Mouse (Mus musculus) forebrain, embryonic 13.5 days (tissue): ENCODE data around the gene Erc2. TPM values are rescaled to one million over a fixed set of nuclear protein-coding genes. Genes with fewer than 3 reads are reported as not detected.

Experiments used
- ATAC-seq: fragments of 200-750 bp; cut with Nextera tagmentation; 2 replicates; pipeline ENCODE4 v1.8.0; 2017
- H3K27ac ChIP-seq: fragments of 300-500 bp; sonication (generic); 2 replicates; pipeline ENCODE4 v1.5.1; 2015; ENCODE audit warnings: inconsistent platforms, mild to moderate bottlenecking, moderate library complexity
- H3K27me3 ChIP-seq: fragments of 300-500 bp; sonication (generic); 2 replicates; pipeline ENCODE4 v1.6.1; 2015; ENCODE audit warnings: mild to moderate bottlenecking, inconsistent platforms
- H3K36me3 ChIP-seq: fragments of 300-500 bp; sonication (generic); 2 replicates; pipeline ENCODE4 v1.6.1; 2015; ENCODE audit warnings: mild to moderate bottlenecking, inconsistent platforms; ENCODE audit not compliant: poor library complexity, severe bottlenecking
- H3K4me1 ChIP-seq: fragments of 300-500 bp; sonication (generic); 2 replicates; pipeline ENCODE4 v1.6.1; 2015; ENCODE audit warnings: inconsistent platforms
- H3K4me2 ChIP-seq: fragments of 300-500 bp; sonication (generic); 2 replicates; pipeline ENCODE4 v1.6.1; 2015; ENCODE audit warnings: inconsistent platforms, mild to moderate bottlenecking, moderate library complexity
- H3K4me3 ChIP-seq: fragments of 300-500 bp; sonication (generic); 2 replicates; pipeline ENCODE4 v1.5.1; 2015; ENCODE audit warnings: mild to moderate bottlenecking, inconsistent platforms
- H3K9ac ChIP-seq: fragments of 300-500 bp; sonication (generic); 2 replicates; pipeline ENCODE4 v1.6.1; 2015; ENCODE audit warnings: mild to moderate bottlenecking, inconsistent platforms
- H3K9me3 ChIP-seq: fragments of 300-500 bp; sonication (generic); replicated peaks from 2 replicates; pipeline ENCODE4 v1.6.1; 2016; ENCODE audit warnings: inconsistent platforms
- WGBS: fragments of 180-500 bp; shearing (Covaris S2); methylation state at CpG from one replicate; pipeline ENCODE4 v1.1.7; 2015; 5-methylcytosine and 5-hydroxymethylcytosine counted together
- polyA plus RNA-seq: library from polyadenylated mRNA; unstranded; fragments of >200 nt; fragmentation: Nextera tagmentation; extraction: Ambion mirVana; gene quantifications from 2 replicates; pipeline ENCODE4 v1.2.1, GENCODE M21; 2015

Gene Erc2
- polyA plus RNA-seq, 1 experiment from 2014 or later: 49.8 TPM

GRCm38 (mm10) chr14:28470212-28470611, 848.0 kb downstream of the Erc2 start:
- no peaks in the 10 kb centered on the region for H3K9me3 ChIP-seq
- H3K9ac ChIP-seq: no peak overlapping the region
- H3K27me3 ChIP-seq: peaks cover 49% of the 10 kb centered on the region
- H3K27ac ChIP-seq: no peak overlapping the region
- ATAC-seq: no peak
- no peaks in the 10 kb centered on the region for H3K36me3 ChIP-seq
- H3K4me3 ChIP-seq: no peak overlapping the region
- H3K4me1 ChIP-seq: peaks cover 13% of the 10 kb centered on the region
- 70% methylated on average over 6 of the region's 6 CpGs for WGBS
- no peak overlapping the region for H3K4me2 ChIP-seq

- no peaks in the 10 kb centered on the region for H3K9me3 ChIP-seq
- H3K36me3 ChIP-seq: no peaks in the 10 kb centered on the region
- peaks cover 16% of the 10 kb centered on the region; the same call in 1 of the 2 replicates for H3K4me1 ChIP-seq
- H3K27ac ChIP-seq: no peak overlapping the region
- H3K4me2 ChIP-seq: 0 out of 2 replicates have a peak overlapping the region, but pooled peaks have one; percentile 12
- 28% methylated on average over 3 of the region's 3 CpGs for WGBS
- no peak overlapping the region for H3K4me3 ChIP-seq
- H3K27me3 ChIP-seq: peaks cover 32% of the 10 kb centered on the region
- ATAC-seq: peak; percentile 88
- no peak overlapping the region for H3K9ac ChIP-seq
Measured at GRCm38 (mm10) chr14:28475012-28475411, 852.8 kb downstream of the Erc2 start.

- peaks cover 16% of the 10 kb centered on the region; the same call in 1 of the 2 replicates for H3K4me1 ChIP-seq
- no peaks in the 10 kb centered on the region for H3K9me3 ChIP-seq
- no peak overlapping the region for H3K4me3 ChIP-seq
- ATAC-seq: peak; percentile 79
- peaks cover 28% of the 10 kb centered on the region for H3K27me3 ChIP-seq
- H3K36me3 ChIP-seq: no peaks in the 10 kb centered on the region
- 23% methylated on average over 7 of the region's 7 CpGs for WGBS
- H3K4me2 ChIP-seq: 0 out of 2 replicates have a peak overlapping the region, but pooled peaks have one; percentile 12
- no peak overlapping the region for H3K27ac ChIP-seq
- H3K9ac ChIP-seq: no peak overlapping the region
Measured at GRCm38 (mm10) chr14:28475421-28475820, 853.2 kb downstream of the Erc2 start.

- Histone ChIP-seq H3K36me3 (no peaks in the 10 kb centered on the region), H3K9ac (no peak overlapping the region), H3K4me3 (no peak overlapping the region), H3K9me3 (no peaks in the 10 kb centered on the region), H3K4me1 (peaks cover 16% of the 10 kb centered on the region; the same call in 1 of the 2 replicates), H3K27me3 (peaks cover 18% of the 10 kb centered on the region), H3K27ac (no peak overlapping the region), H3K4me2 (no peak overlapping the region)
- ATAC-seq: no peak
- WGBS: 19% methylated on average over 3 of the region's 3 CpGs
Measured at GRCm38 (mm10) chr14:28476746-28477145, 854.5 kb downstream of the Erc2 start.

GRCm38 (mm10) chr14:28480866-28481265, 858.6 kb downstream of the Erc2 start:
- no peak overlapping the region for H3K27ac ChIP-seq
- no peaks in the 10 kb centered on the region for H3K36me3 ChIP-seq
- 97% methylated on average over 1 of the region's 1 CpGs for WGBS
- no peaks in the 10 kb centered on the region for H3K9me3 ChIP-seq
- H3K4me1 ChIP-seq: peaks cover 8% of the 10 kb centered on the region; the same call in 1 of the 2 replicates
- H3K27me3 ChIP-seq: peaks cover 11% of the 10 kb centered on the region; the same call in 1 of the 2 replicates
- no peak overlapping the region for H3K9ac ChIP-seq
- H3K4me2 ChIP-seq: no peak overlapping the region
- no peak overlapping the region for H3K4me3 ChIP-seq
- ATAC-seq: no peak

GRCm38 (mm10) chr14:28493806-28494205, 871.6 kb downstream of the Erc2 start:
- no peaks in the 10 kb centered on the region for H3K36me3 ChIP-seq
- ATAC-seq: no peak
- H3K4me2 ChIP-seq: no peak overlapping the region
- WGBS: 96% methylated on average over 4 of the region's 4 CpGs
- H3K27ac ChIP-seq: no peak overlapping the region
- no peaks in the 10 kb centered on the region for H3K9me3 ChIP-seq
- H3K4me3 ChIP-seq: no peak overlapping the region
- no peak overlapping the region for H3K9ac ChIP-seq
- 0 out of 2 replicates have a peak, but pooled peaks cover 3% of the 10 kb centered on the region for H3K27me3 ChIP-seq
- H3K4me1 ChIP-seq: no peaks in the 10 kb centered on the region

- ATAC-seq: no peak
- no peaks in the 10 kb centered on the region for H3K36me3 ChIP-seq
- no peak overlapping the region for H3K4me3 ChIP-seq
- H3K4me2 ChIP-seq: no peak overlapping the region
- H3K27me3 ChIP-seq: 0 out of 2 replicates have a peak, but pooled peaks cover 3% of the 10 kb centered on the region
- no peaks in the 10 kb centered on the region for H3K4me1 ChIP-seq
- WGBS: 93% methylated on average over 5 of the region's 5 CpGs
- H3K9ac ChIP-seq: no peak overlapping the region
- no peaks in the 10 kb centered on the region for H3K9me3 ChIP-seq
- H3K27ac ChIP-seq: no peak overlapping the region
Measured at GRCm38 (mm10) chr14:28494273-28494672, 872.0 kb downstream of the Erc2 start.

- peaks cover 44% of the 10 kb centered on the region for H3K27me3 ChIP-seq
- 72% methylated on average over 12 of the region's 12 CpGs for WGBS
- H3K4me2 ChIP-seq: no peak overlapping the region
Measured at GRCm38 (mm10) chr14:28501216-28501878, 879.1 kb downstream of the Erc2 start.

GRCm38 (mm10) chr14:28503276-28503675, 881.0 kb downstream of the Erc2 start:
- Histone ChIP-seq H3K4me2 (no peak overlapping the region), H3K9me3 (no peaks in the 10 kb centered on the region), H3K4me1 (peaks cover 28% of the 10 kb centered on the region), H3K27ac (no peak overlapping the region), H3K36me3 (no peaks in the 10 kb centered on the region), H3K27me3 (peaks cover 63% of the 10 kb centered on the region), H3K9ac (no peak overlapping the region), H3K4me3 (no peak overlapping the region)
- ATAC-seq: no peak
- 91% methylated on average over 2 of the region's 2 CpGs for WGBS

More at GRCm38 (mm10) chr14:28501216-28501878, 879.1 kb downstream of the Erc2 start:
- peaks cover 24% of the 10 kb centered on the region for H3K4me1 ChIP-seq
- ATAC-seq: no peak
- no peak overlapping the region for H3K4me3 ChIP-seq
- no peak overlapping the region for H3K27ac ChIP-seq
- no peaks in the 10 kb centered on the region for H3K9me3 ChIP-seq
- no peak overlapping the region for H3K9ac ChIP-seq
- no peaks in the 10 kb centered on the region for H3K36me3 ChIP-seq

GRCm38 (mm10) chr14:28504101-28505050, 882.1 kb downstream of the Erc2 start, which contains the start of gene Wnt5a:
Wnt5a (plus strand) TSS chr14:28504750.
- peak; percentile 41; the same call in 1 of the 2 replicates for ATAC-seq
- 2% methylated on average over 53 of the region's 53 CpGs for WGBS
- peaks cover 73% of the 10 kb centered on the region for H3K27me3 ChIP-seq

GRCm38 (mm10) chr14:28505051-28505585, 882.9 kb downstream of the Erc2 start:
- Histone ChIP-seq H3K27me3 (peaks cover 81% of the 10 kb centered on the region), H3K9me3 (no peaks in the 10 kb centered on the region), H3K4me1 (peaks cover 45% of the 10 kb centered on the region), H3K9ac (peak overlapping the region; percentile 70), H3K36me3 (no peaks in the 10 kb centered on the region), H3K4me2 (peak overlapping the region; percentile 89), H3K4me3 (peak overlapping the region; percentile 58), H3K27ac (peak overlapping the region; percentile 68; the same call in 1 of the 2 replicates)
- peak; percentile 41; the same call in 1 of the 2 replicates for ATAC-seq
- 0% methylated on average over 22 of the region's 22 CpGs for WGBS

More at GRCm38 (mm10) chr14:28504101-28505050, 882.1 kb downstream of the Erc2 start, which contains the start of gene Wnt5a:
- Histone ChIP-seq H3K4me2 (peak within 1 kb of the TSS; percentile 89), H3K9ac (peak within 1 kb of the TSS; percentile 70), H3K36me3 (no peaks in the 10 kb centered on the region), H3K9me3 (no peaks in the 10 kb centered on the region), H3K4me1 (peaks cover 38% of the 10 kb centered on the region), H3K27ac (peak within 1 kb of the TSS; percentile 68), H3K4me3 (peak within 1 kb of the TSS; percentile 58)
